Mouse (Mus musculus) liver, adult 2 months (tissue): Measurements from ENCODE around the gene Cenpa. TPM values are rescaled to one million over a fixed set of nuclear protein-coding genes. Genes with fewer than 3 reads are reported as not detected.
"Not testable (repeated sequence)": the region's sequence is repeated elsewhere in the genome, so short reads cannot be mapped to it uniquely, and the experiment has no call there.

Source experiments
- DNase-seq: peaks from one replicate; pipeline ENCODE4 v3.0.0-alpha.2; 2011; ENCODE audit warnings: low read depth, low spot score; ENCODE audit errors: extremely low read depth
- H3K27ac ChIP-seq: fragments of 200-500 bp; replicated peaks from 2 replicates; pipeline ENCODE4 v1.5.1; 2012; ENCODE audit warnings: low read depth, mild to moderate bottlenecking, control low read depth, inconsistent platforms, low read length; ENCODE audit not compliant: insufficient read depth
- H3K27me3 ChIP-seq: fragments of 200-500 bp; 2 replicates; pipeline ENCODE4 v1.6.1; 2012; ENCODE audit warnings: mild to moderate bottlenecking, moderate library complexity, low read length, inconsistent platforms; ENCODE audit not compliant: control insufficient read depth, insufficient read depth
- H3K36me3 ChIP-seq: fragments of 200-500 bp; 2 replicates; pipeline ENCODE4 v1.6.1; 2012; ENCODE audit warnings: low read length, inconsistent platforms; ENCODE audit not compliant: control insufficient read depth, insufficient read depth
- H3K4me1 ChIP-seq: fragments of 200-500 bp; 2 replicates; pipeline ENCODE4 v1.6.1; 2011; ENCODE audit warnings: low read length; ENCODE audit not compliant: control insufficient read depth, insufficient read depth
- H3K4me3 ChIP-seq: fragments of 200-500 bp; 2 replicates; pipeline ENCODE4 v1.5.1; 2011; ENCODE audit warnings: low read depth, mild to moderate bottlenecking, control low read depth, low read length, moderate library complexity; ENCODE audit not compliant: insufficient read depth
- H3K79me2 ChIP-seq: fragments of 200-500 bp; 2 replicates; pipeline ENCODE4 v1.6.1; 2012; ENCODE audit warnings: inconsistent platforms, mild to moderate bottlenecking, low read length, moderate library complexity; ENCODE audit not compliant: control insufficient read depth, insufficient read depth
- H3K9ac ChIP-seq: fragments of 200-500 bp; 2 replicates; pipeline ENCODE4 v1.6.1; 2012; ENCODE audit warnings: low read depth, mild to moderate bottlenecking, control low read depth, inconsistent platforms, low read length
- CTCF ChIP-seq: fragments of 200-500 bp; IDR thresholded peaks from 2 replicates; pipeline ENCODE4 v1.5.1; 2011; ENCODE audit warnings: low read depth, low read length, control low read depth
- POLR2A ChIP-seq: fragments of 200-500 bp; IDR thresholded peaks from 2 replicates; pipeline ENCODE4 v1.6.1; 2011; ENCODE audit warnings: low read length, control low read depth; ENCODE audit not compliant: insufficient read depth; ENCODE audit errors: extremely low read depth
- WGBS: fragments of 180-500 bp; shearing (Covaris S2); methylation state at CpG from one replicate; pipeline ENCODE4 v1.1.7; 2018; 5-methylcytosine and 5-hydroxymethylcytosine counted together
- polyA plus RNA-seq: library from polyadenylated mRNA; depleted of rRNA; stranded (reverse); fragments of >200 nt; gene quantifications from 2 replicates; pipeline ENCODE4 v1.2.3, GENCODE M21; 2012
- total RNA-seq: library from RNA; depleted of rRNA; stranded (reverse); fragments of >200 nt; gene quantifications from 2 replicates; pipeline ENCODE4 v1.2.3, GENCODE M21; 2014

Gene Cenpa
- total and polyA plus RNA-seq, 2 experiments: 5.3 to 8.0 TPM

DNA sequence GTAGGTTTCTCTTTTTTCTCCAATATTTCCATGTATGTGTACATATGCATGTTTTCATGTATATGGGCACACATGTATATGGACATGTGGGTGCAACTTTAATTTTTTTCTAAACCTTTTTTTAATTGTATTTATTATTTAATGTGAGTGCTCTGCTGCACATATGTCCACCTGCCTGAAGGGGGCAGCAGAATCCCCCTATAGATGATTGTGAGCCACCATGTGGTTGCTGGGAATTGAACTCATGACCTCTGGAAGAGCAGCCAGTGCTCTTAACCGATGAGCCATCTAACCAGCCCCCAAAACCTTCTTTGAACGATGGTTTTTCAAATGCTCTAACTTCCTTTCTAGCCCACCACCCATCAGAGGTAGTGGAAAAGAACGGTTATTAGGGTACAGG lies 17.4 kb downstream of the Cenpa start:
- H3K36me3 ChIP-seq: no peaks in the 10 kb centered on the region
- H3K4me1 ChIP-seq: no peaks in the 10 kb centered on the region
- 79% methylated on average over 3 of the region's 3 CpGs for WGBS
- no peaks in the 10 kb centered on the region for H3K79me2 ChIP-seq
- H3K4me3 ChIP-seq: no peak overlapping the region
- no peak overlapping the region for H3K9ac ChIP-seq
- TF ChIP-seq POLR2A (no peak), CTCF (peak; percentile 20; the same call in 1 of the 2 replicates)
- DNase-seq: no peak
- no peaks in the 10 kb centered on the region for H3K27me3 ChIP-seq
- no peak overlapping the region for H3K27ac ChIP-seq

DNA sequence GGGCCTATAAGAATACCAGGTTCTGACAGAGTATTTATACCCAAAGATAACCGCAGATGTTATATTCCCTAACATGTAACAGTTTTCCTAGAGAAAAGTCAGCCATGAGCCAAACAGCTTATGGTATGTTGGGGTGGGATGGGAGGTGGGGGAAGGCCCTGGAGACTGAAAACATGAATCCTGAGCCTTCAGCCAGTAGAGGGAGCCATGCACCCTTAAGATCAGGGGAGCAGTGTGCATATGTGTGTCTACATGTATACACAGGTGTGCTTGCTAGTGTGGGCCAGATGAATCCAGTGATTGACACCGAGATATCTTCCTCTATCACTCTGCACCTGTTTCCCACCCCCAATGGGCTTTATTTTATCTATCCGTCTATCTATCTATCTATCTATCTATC lies 20.2 kb downstream of the Cenpa start:
- Histone ChIP-seq H3K9ac (no peak overlapping the region), H3K4me1 (no peaks in the 10 kb centered on the region), H3K79me2 (no peaks in the 10 kb centered on the region), H3K4me3 (no peak overlapping the region), H3K27ac (no peak overlapping the region), H3K27me3 (no peaks in the 10 kb centered on the region), H3K36me3 (no peaks in the 10 kb centered on the region)
- no peak for TF ChIP-seq POLR2A
- TF ChIP-seq CTCF: peak; percentile 45; the same call in 1 of the 2 replicates
- 65% methylated on average over 3 of the region's 3 CpGs for WGBS
- DNase-seq: no peak

DNA sequence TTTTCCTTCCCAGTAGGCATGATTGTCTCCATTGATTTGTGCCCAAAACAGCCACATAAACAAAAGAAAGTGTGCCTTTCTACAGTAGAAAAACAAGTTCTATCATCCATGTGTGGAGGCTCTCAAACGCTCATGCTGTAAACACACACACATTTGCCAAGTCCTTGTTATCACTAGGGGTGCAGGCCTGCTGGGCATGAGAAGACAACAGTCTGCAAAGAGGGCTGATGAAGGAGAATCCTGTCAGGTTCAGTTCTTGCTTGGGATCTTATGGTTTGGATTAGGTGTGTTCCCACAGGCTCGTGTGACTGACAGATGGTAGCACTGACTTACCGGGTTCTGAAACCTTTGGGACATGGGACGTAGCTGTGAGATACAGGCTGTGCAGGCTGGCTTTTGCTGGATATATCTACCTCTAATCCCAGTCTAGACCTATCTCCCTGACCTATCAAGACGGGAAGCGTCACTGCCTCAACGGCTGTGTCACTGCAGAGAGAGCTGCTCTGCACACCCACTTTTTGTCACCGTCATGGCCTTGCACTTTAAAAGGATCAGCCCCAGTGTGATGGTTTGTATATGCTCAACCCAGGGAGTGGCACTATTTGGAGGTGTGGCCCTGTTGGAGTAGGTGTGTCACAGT lies 33.9 kb downstream of the Cenpa start:
- no peaks in the 10 kb centered on the region; the same call in 1 of the 2 replicates for H3K27me3 ChIP-seq
- no peak overlapping the region for H3K4me3 ChIP-seq
- WGBS: 78% methylated on average over 8 of the region's 8 CpGs
- H3K4me1 ChIP-seq: no peaks in the 10 kb centered on the region
- H3K79me2 ChIP-seq: no peaks in the 10 kb centered on the region
- H3K9ac ChIP-seq: no peak overlapping the region
- no peaks in the 10 kb centered on the region for H3K36me3 ChIP-seq
- no peak for DNase-seq
- TF ChIP-seq CTCF: no peak
- no peak for TF ChIP-seq POLR2A
- no peak overlapping the region for H3K27ac ChIP-seq

DNA sequence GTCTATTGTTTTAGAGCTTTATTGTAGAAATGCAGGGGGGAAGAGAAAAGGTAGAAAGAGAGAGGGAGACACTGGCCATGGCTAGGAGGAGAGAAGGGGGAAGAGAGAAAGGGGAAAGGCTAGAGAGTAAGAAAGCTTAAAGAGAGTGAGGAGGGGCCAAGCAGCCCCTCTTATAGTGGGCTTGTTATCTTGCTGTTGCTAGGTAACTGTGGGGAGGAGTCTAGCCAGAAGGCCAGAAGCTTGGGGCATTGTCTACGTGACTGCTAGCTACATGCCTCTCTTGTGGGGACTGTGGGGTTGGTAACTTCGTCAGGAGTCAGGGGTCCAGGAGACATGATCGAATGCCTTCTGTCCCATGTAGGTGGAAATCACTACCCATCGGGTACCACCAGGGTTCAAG lies 34.8 kb downstream of the Cenpa start:
- not testable (repeated sequence) for DNase-seq, H3K27ac ChIP-seq, H3K9ac ChIP-seq, H3K36me3 ChIP-seq, H3K79me2 ChIP-seq, H3K4me1 ChIP-seq, H3K4me3 ChIP-seq, H3K27me3 ChIP-seq
- 68% methylated on average over 4 of the region's 4 CpGs for WGBS

DNA sequence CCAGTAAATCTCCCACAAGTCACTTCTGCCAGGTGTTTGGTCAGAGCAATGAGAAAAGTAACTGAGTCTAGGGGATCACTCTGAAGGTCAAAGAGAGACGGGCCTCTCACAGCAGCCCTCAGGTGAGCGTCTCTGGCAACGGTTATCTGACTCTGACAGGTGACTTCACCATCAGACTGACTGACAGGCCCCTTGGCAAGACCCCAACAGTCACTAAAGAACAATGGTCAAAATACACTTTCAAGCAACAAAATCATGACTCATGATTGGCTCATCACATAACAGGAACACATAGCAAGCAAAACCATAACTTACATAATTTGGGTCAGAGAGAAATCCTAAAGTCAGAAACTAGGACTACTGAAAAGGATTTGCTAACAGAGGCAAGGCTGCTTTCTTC lies 35.3 kb downstream of the Cenpa start:
- H3K36me3 ChIP-seq: no peaks in the 10 kb centered on the region
- no peak for TF ChIP-seq CTCF
- TF ChIP-seq POLR2A: no peak
- WGBS: 83% methylated on average over 3 of the region's 3 CpGs
- no peaks in the 10 kb centered on the region for H3K79me2 ChIP-seq
- DNase-seq: no peak
- H3K4me1 ChIP-seq: no peaks in the 10 kb centered on the region
- no peaks in the 10 kb centered on the region; the same call in 1 of the 2 replicates for H3K27me3 ChIP-seq
- no peak overlapping the region for H3K9ac ChIP-seq
- no peak overlapping the region for H3K27ac ChIP-seq
- no peak overlapping the region for H3K4me3 ChIP-seq

DNA sequence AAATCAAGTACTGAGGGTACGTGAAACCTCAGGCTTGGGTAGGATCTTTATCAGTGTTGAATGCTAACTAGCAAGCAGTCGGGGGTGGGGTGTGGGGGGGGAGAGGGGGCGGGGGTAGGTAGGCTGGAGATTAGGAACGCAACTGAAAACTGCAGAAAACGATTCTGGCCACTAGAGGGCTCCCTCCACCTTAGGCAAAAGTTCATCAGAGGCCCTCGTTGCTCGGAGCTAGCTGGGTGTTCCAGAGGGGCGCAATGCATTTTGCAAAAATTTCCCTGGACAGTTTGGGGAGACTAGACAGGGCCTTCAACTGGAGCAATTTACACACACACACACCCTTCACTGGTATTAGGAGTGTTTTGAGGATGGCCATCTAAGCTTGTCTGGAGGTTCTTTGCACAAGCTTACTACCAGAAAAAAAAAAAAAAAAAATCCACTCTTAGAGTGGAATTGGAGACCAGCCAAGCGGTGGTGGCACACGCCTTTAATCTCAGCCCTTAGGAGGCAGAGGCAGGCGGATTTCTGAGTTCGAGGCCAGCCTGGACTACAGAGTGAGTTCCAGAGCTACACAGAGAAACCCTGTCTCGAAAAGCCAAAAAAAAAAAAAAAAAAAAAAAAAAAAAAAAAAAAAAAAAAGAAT lies 43.3 kb downstream of the Cenpa start:
- TF ChIP-seq POLR2A (no peak), CTCF (peak; percentile 82)
- DNase-seq: peak; percentile 60
- Histone ChIP-seq H3K4me1 (peaks cover 7% of the 10 kb centered on the region; the same call in 1 of the 2 replicates), H3K9ac (no peak overlapping the region), H3K36me3 (no peaks in the 10 kb centered on the region), H3K79me2 (no peaks in the 10 kb centered on the region), H3K4me3 (no peak overlapping the region), H3K27me3 (peaks cover 17% of the 10 kb centered on the region), H3K27ac (no peak overlapping the region)
- 3% methylated on average over 13 of the region's 13 CpGs for WGBS
